Mouse (Mus musculus): ENCODE measurements at regions not wholly inside any gene's neighbourhood (a gene's known extent, or its start where the extent isn't known, plus 50 kb on each side); places are given as distances from the start of the nearest gene placed in this dataset.

DNA sequence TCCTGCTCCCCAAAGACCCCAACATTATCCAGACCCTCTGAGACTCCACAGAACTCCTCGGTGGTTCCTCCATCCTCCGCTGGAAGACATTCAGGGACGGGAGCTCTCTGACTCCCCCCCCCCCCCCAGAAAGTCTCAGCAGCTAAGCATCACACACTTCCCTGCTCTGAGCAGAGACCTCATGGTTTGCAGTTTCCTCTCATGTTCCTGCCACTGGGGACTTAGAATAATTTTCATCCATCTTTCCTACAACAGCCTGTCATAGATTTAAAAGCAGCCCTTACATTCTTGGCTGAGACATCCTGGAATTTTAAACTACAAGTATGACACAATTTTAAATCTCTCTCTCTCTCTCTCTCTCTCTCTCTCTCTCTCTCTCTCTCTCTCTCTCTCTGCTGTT is 69.2 kb downstream of the Gpr65 start:
- TF ChIP-seq ZKSCAN1 (IDR thresholded peaks at IDR 0.05; ENCODE audit: low read depth, low read length) (no peak), ZMIZ1 (IDR thresholded peaks at IDR 0.05; ENCODE audit: low read depth, low read length) (no peak), MAFK (IDR thresholded peaks at IDR 0.05; ENCODE audit: borderline replicate concordance, low read depth, low read length) (no peak), MYB (IDR thresholded peaks at IDR 0.05; ENCODE audit: low read depth, low read length) (no peak), SIN3A (IDR thresholded peaks at IDR 0.05; ENCODE audit: low read length) (no peak), UBTF (IDR thresholded peaks at IDR 0.05; ENCODE audit: borderline replicate concordance, insufficient read depth, low read depth, low read length) (no peak), GATA1 (IDR thresholded peaks at IDR 0.05; ENCODE audit: low read depth, low read length) (no peak), GABPA (IDR thresholded peaks at IDR 0.05; ENCODE audit: low read depth, low read length) (no peak), CHD2 (IDR thresholded peaks at IDR 0.05; ENCODE audit: low read length) (no peak), HCFC1 (IDR thresholded peaks at IDR 0.05; ENCODE audit: low read depth, low read length) (no peak)
- DNase-seq (ENCODE audit: low read depth, low spot score), result no peak
- no peaks in the 10 kb centered on the region for H3K36me3 ChIP-seq (ENCODE audit: control insufficient read depth in 1 of 2, insufficient read depth in 2 of 2, low read length in 2 of 2)
- H3K9ac ChIP-seq (ENCODE audit: control insufficient read depth, low read depth, low read length, poor library complexity, severe bottlenecking), result no peak overlapping the region
- H3K4me1 ChIP-seq (ENCODE audit: control insufficient read depth in 1 of 2, insufficient read depth in 2 of 2, low read length in 2 of 2), result no peaks in the 10 kb centered on the region
- no peaks in the 10 kb centered on the region for H3K79me2 ChIP-seq (ENCODE audit: control insufficient read depth, insufficient read depth, low read length, poor library complexity)
- H3K27ac ChIP-seq (ENCODE audit: control insufficient read depth, low read depth, low read length), result no peak overlapping the region
- H3K9me3 ChIP-seq (replicated peaks; ENCODE audit: insufficient read depth, low read length), result no peaks in the 10 kb centered on the region
- no peak overlapping the region for H3K4me3 ChIP-seq (ENCODE audit: control insufficient read depth in 1 of 2, insufficient read depth in 1 of 2, low read depth in 2 of 2, low read length in 2 of 2)
- no peaks in the 10 kb centered on the region for H3K27me3 ChIP-seq (ENCODE audit: control insufficient read depth in 1 of 2, insufficient read depth in 2 of 2, low read length in 2 of 2)

DNA sequence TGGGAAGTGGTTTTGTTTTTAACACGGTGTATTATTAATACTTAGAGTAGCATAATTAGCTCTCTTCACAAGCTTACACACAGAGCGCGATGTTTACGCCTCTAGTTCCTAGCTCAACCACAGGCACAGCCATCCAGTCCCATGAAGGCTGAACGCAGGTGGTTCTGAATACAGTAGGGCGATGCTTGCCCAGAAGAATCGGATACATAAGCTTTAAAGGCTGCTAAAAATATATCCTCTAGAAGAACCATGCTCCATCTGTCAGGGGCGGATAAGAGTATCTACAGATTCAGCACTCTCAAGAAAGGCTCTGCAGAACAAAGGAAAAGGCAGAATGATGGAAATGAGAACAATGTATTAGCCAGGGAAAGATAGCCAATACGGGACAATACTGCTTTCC is 71.1 kb downstream of the Gpr65 start:
- Histone ChIP-seq H3K79me2 (ENCODE audit: control insufficient read depth, insufficient read depth, low read length, poor library complexity) (no peaks in the 10 kb centered on the region), H3K4me3 (ENCODE audit: control insufficient read depth in 1 of 2, insufficient read depth in 1 of 2, low read depth in 2 of 2, low read length in 2 of 2) (no peak overlapping the region), H3K27me3 (ENCODE audit: control insufficient read depth in 1 of 2, insufficient read depth in 2 of 2, low read length in 2 of 2) (no peaks in the 10 kb centered on the region), H3K36me3 (ENCODE audit: control insufficient read depth in 1 of 2, insufficient read depth in 2 of 2, low read length in 2 of 2) (no peaks in the 10 kb centered on the region), H3K9ac (ENCODE audit: control insufficient read depth, low read depth, low read length, poor library complexity, severe bottlenecking) (no peak overlapping the region), H3K27ac (ENCODE audit: control insufficient read depth, low read depth, low read length) (no peak overlapping the region), H3K9me3 (replicated peaks; ENCODE audit: insufficient read depth, low read length) (no peaks in the 10 kb centered on the region), H3K4me1 (ENCODE audit: control insufficient read depth in 1 of 2, insufficient read depth in 2 of 2, low read length in 2 of 2) (no peaks in the 10 kb centered on the region)
- TF ChIP-seq TCF12 (IDR thresholded peaks at IDR 0.05; ENCODE audit: low read depth, low read length) (no peak), SIN3A (IDR thresholded peaks at IDR 0.05; ENCODE audit: low read length) (no peak), MYC (IDR thresholded peaks at IDR 0.05; ENCODE audit: low read depth, low read length) (no peak), ETS1 (IDR thresholded peaks at IDR 0.05; ENCODE audit: low read depth, low read length) (no peak), UBTF (IDR thresholded peaks at IDR 0.05; ENCODE audit: borderline replicate concordance, insufficient read depth, low read depth, low read length) (no peak), GATA1 (IDR thresholded peaks at IDR 0.05; ENCODE audit: low read depth, low read length) (no peak), JUND (IDR thresholded peaks at IDR 0.05; ENCODE audit: low read depth, low read length) (no peak), MXI1 (IDR thresholded peaks at IDR 0.05; ENCODE audit: low read depth, low read length) (no peak), EP300 (IDR thresholded peaks at IDR 0.05; ENCODE audit: low read depth in 1 of 2, low read length in 2 of 2) (no peak), MEF2A (IDR thresholded peaks at IDR 0.05; ENCODE audit: extremely low read depth, insufficient replicate concordance, low read depth, low read length, poor library complexity, severe bottlenecking) (no peak), NELFE (IDR thresholded peaks at IDR 0.05; ENCODE audit: low read depth, low read length) (no peak), ELF1 (IDR thresholded peaks at IDR 0.05; ENCODE audit: low read depth, low read length) (no peak), CHD2 (IDR thresholded peaks at IDR 0.05; ENCODE audit: low read length) (no peak), SMC3 (IDR thresholded peaks at IDR 0.05; ENCODE audit: low read depth, low read length) (no peak), RAD21 (IDR thresholded peaks at IDR 0.05; ENCODE audit: low read depth, low read length) (no peak), MAZ (IDR thresholded peaks at IDR 0.05; ENCODE audit: low read depth, low read length) (no peak), BHLHE40 (IDR thresholded peaks at IDR 0.05; ENCODE audit: borderline replicate concordance, low read depth, low read length) (no peak), NRF1 (IDR thresholded peaks at IDR 0.05; ENCODE audit: insufficient read depth, low read depth, low read length, poor library complexity, severe bottlenecking) (no peak)
- no peak for DNase-seq (ENCODE audit: low read depth, low spot score)
